Comparison of ENCODE assay signal across 8 mouse cellular contexts in genomic region chr9:82974187-82974861, GRCm38 (mm10). TPM values are rescaled to one million over a fixed set of nuclear protein-coding genes. Genes with fewer than 3 reads are reported as not detected.
DNase-seq lines count a peak whose midpoint lies in the region; ATAC-seq and TF ChIP-seq lines count a peak whose summit lies in the region.

No protein-coding gene starts in this region.

- peaks cover 37% of the 10 kb centered on the region for H3K79me2 ChIP-seq in CH12.LX (replicated peaks; ENCODE audit: control insufficient read depth, extremely low read depth, insufficient read depth, poor library complexity, severe bottlenecking)

- in situ Hi-C loops in CH12.LX (cut with MboI; ENCODE audit: low pct_ligation_motif_present, low pct_unique_long_range_greater_than_20kb, low sequenced_read_pairs): loop anchor here (10.0 kb wide), 1 partner anchor 140 kb away; no protein-coding TSS in a partner anchor

- H3K27me3 ChIP-seq in CH12.LX (replicated peaks): no peaks in the 10 kb centered on the region
- no peaks in the 10 kb centered on the region for H3K27me3 ChIP-seq in forebrain, embryonic 10.5 days (ENCODE audit: poor library complexity, severe bottlenecking)
- H3K27me3 ChIP-seq in heart, embryonic 15.5 days: no peaks in the 10 kb centered on the region
- no peaks in the 10 kb centered on the region for H3K27me3 ChIP-seq in liver, embryonic 14.5 days (ENCODE audit: control insufficient read depth, insufficient read depth, low read length)
- H3K27me3 ChIP-seq in stomach, embryonic 15.5 days (replicated peaks): no peaks in the 10 kb centered on the region

- peak; percentile 82 for DNase-seq in CH12.LX (ENCODE audit: extremely low read depth)
- peak; percentile 56 for DNase-seq in c-Kit-positive CD71-negative TER-119-negative erythroid progenitor cells, embryonic 14.5 days (ENCODE audit: low read depth)
- DNase-seq in forebrain, embryonic 10.5 days (ENCODE audit: extremely low spot score, low spot score): peak; percentile 87
- peak; percentile 88 to 95 for DNase-seq in kidney, postnatal 25 days
- peak; percentile 67 to 77 (median 70) for DNase-seq in liver, embryonic 14.5 days (ENCODE audit: low read depth in 3 of 3, low spot score in 3 of 3)
- DNase-seq in neural tube, embryonic 10.5 days (ENCODE audit: extremely low spot score, low spot score): peak; percentile 87

- TF ChIP-seq RAD21 in CH12.LX (IDR thresholded peaks at IDR 0.05; ENCODE audit: low read depth, low read length): no peak

- peak; percentile 83 for ATAC-seq in heart, embryonic 15.5 days (replicated peaks; ENCODE audit: insufficient number of reproducible peaks, insufficient read depth, low FRiP score, low read depth)
- ATAC-seq in liver, embryonic 14.5 days (ENCODE audit: insufficient read depth): peak; percentile 78
- peak; percentile 86 for ATAC-seq in stomach, embryonic 15.5 days (ENCODE audit: insufficient read depth, low FRiP score, low read depth)

- TF ChIP-seq CTCF in CH12.LX (conservative IDR thresholded peaks at IDR 0.05 in 1 of 2, IDR thresholded peaks at IDR 0.05 in 1 of 2; ENCODE audit: low read depth in 2 of 2, low read length in 2 of 2): no peak
- no peak for TF ChIP-seq CTCF in liver, embryonic 14.5 days (IDR thresholded peaks at IDR 0.05; ENCODE audit: low read depth)

- WGBS in forebrain, embryonic 10.5 days: 1% methylated on average over 70 of the region's 75 CpGs
- WGBS in heart, embryonic 15.5 days: under 1% methylated on average over 66 of the region's 75 CpGs
- under 1% methylated on average over 59 of the region's 75 CpGs for WGBS in liver, embryonic 14.5 days (ENCODE audit: insufficient replicate concordance)
- WGBS in stomach, embryonic 15.5 days: under 1% methylated on average over 58 of the region's 75 CpGs

- H3K4me1 ChIP-seq in CH12.LX (ENCODE audit: control insufficient read depth in 1 of 2, insufficient read depth in 2 of 2): peaks cover 0 to 27% of the 10 kb centered on the region in 2 experiments; a peak in 2 of 4 replicates
- H3K4me1 ChIP-seq in forebrain, embryonic 10.5 days: peaks cover 36% of the 10 kb centered on the region
- H3K4me1 ChIP-seq in heart, embryonic 15.5 days (replicated peaks): peaks cover 10% of the 10 kb centered on the region
- H3K4me1 ChIP-seq in liver, embryonic 14.5 days (replicated peaks; ENCODE audit: control insufficient read depth in 2 of 2, insufficient read depth in 2 of 2, low read length in 1 of 2): peaks cover 2 to 9% of the 10 kb centered on the region in 2 experiments; a peak in 3 of 4 replicates
- H3K4me1 ChIP-seq in stomach, embryonic 15.5 days: no peaks in the 10 kb centered on the region

- TF ChIP-seq POLR2A in CH12.LX (IDR thresholded peaks at IDR 0.05; ENCODE audit: low read depth, low read length): 0 out of 2 replicates have a peak, but pooled peaks have one; percentile 30

- dilution Hi-C loops in CH12.LX (cut with MboI; ENCODE audit: extremely low pct_ligation_motif_present, extremely low pct_unique_long_range_greater_than_20kb, low sequenced_read_pairs): no loop called here

- peak overlapping the region; percentile 56 to 79 (median 77) for H3K4me3 ChIP-seq in CH12.LX (replicated peaks in 1 of 3; ENCODE audit: low read depth in 2 of 3, low read length in 2 of 3, poor library complexity in 1 of 3)
- peak overlapping the region; percentile 86 for H3K4me3 ChIP-seq in forebrain, embryonic 10.5 days
- H3K4me3 ChIP-seq in heart, embryonic 15.5 days: peak overlapping the region; percentile 68
- peak overlapping the region; percentile 77 to 86 for H3K4me3 ChIP-seq in liver, embryonic 14.5 days (ENCODE audit: insufficient read depth in 1 of 2, low read depth in 2 of 2, low read length in 2 of 2)
- peak overlapping the region; percentile 90 for H3K4me3 ChIP-seq in stomach, embryonic 15.5 days (replicated peaks)

- peaks cover 3 to 9% of the 10 kb centered on the region in 2 experiments for H3K36me3 ChIP-seq in CH12.LX (replicated peaks in 1 of 2; ENCODE audit: control insufficient read depth in 1 of 2, insufficient read depth in 1 of 2, low read length in 1 of 2)
- peaks cover 17% of the 10 kb centered on the region for H3K36me3 ChIP-seq in forebrain, embryonic 10.5 days (replicated peaks)
- no peaks in the 10 kb centered on the region for H3K36me3 ChIP-seq in heart, embryonic 15.5 days
- H3K36me3 ChIP-seq in liver, embryonic 14.5 days (replicated peaks; ENCODE audit: control insufficient read depth, insufficient read depth, low read depth): peaks cover 3% of the 10 kb centered on the region
- no peaks in the 10 kb centered on the region for H3K36me3 ChIP-seq in stomach, embryonic 15.5 days

- H3K27ac ChIP-seq in CH12.LX (ENCODE audit: insufficient read depth, low read depth): peak overlapping the region; percentile 94
- peak overlapping the region; percentile 100 for H3K27ac ChIP-seq in forebrain, embryonic 10.5 days
- H3K27ac ChIP-seq in heart, embryonic 15.5 days: peak overlapping the region; percentile 99
- peak overlapping the region; percentile 93 for H3K27ac ChIP-seq in liver, embryonic 14.5 days
- peak overlapping the region; percentile 99 for H3K27ac ChIP-seq in stomach, embryonic 15.5 days

- H3K4me2 ChIP-seq in CH12.LX (ENCODE audit: insufficient read depth, low read depth, poor library complexity, severe bottlenecking): peak overlapping the region; percentile 58
- peak overlapping the region; percentile 65 for H3K4me2 ChIP-seq in heart, embryonic 15.5 days
- H3K4me2 ChIP-seq in liver, embryonic 14.5 days (ENCODE audit: low read depth): peak overlapping the region; percentile 79
- H3K4me2 ChIP-seq in stomach, embryonic 15.5 days: peak overlapping the region; percentile 61

- H3K9ac ChIP-seq in CH12.LX (ENCODE audit: insufficient read depth, low read depth): peak overlapping the region; percentile 84
- H3K9ac ChIP-seq in heart, embryonic 15.5 days: peak overlapping the region; percentile 82
- H3K9ac ChIP-seq in liver, embryonic 14.5 days (replicated peaks): peak overlapping the region; percentile 97
- H3K9ac ChIP-seq in stomach, embryonic 15.5 days: peak overlapping the region; percentile 92

- no peaks in the 10 kb centered on the region for H3K9me3 ChIP-seq in CH12.LX (replicated peaks; ENCODE audit: low read length)
- H3K9me3 ChIP-seq in forebrain, embryonic 10.5 days: no peaks in the 10 kb centered on the region
- H3K9me3 ChIP-seq in heart, embryonic 15.5 days (replicated peaks): no peaks in the 10 kb centered on the region
- no peaks in the 10 kb centered on the region for H3K9me3 ChIP-seq in liver, embryonic 14.5 days (ENCODE audit: control insufficient read depth, low read length)
- H3K9me3 ChIP-seq in stomach, embryonic 15.5 days: no peaks in the 10 kb centered on the region

- no peak for TF ChIP-seq EP300 in CH12.LX (IDR thresholded peaks at IDR 0.05; ENCODE audit: low read length)
- no peak for TF ChIP-seq EP300 in liver, embryonic 14.5 days (IDR thresholded peaks at IDR 0.05; ENCODE audit: low read depth)

TF ChIP-seq in CH12.LX, 34 proteins besides CTCF, POLR2A, EP300 and RAD21:
- no peak for TF ChIP-seq KAT2A (IDR thresholded peaks at IDR 0.05; ENCODE audit: insufficient replicate concordance, low read length)
- TF ChIP-seq TBP (conservative IDR thresholded peaks at IDR 0.05; ENCODE audit: low read depth, low read length): 0 out of 2 replicates have a peak, but pooled peaks have one; percentile 40
- no peak for TF ChIP-seq CHD2 (IDR thresholded peaks at IDR 0.05; ENCODE audit: low read length)
- peak; percentile 29; the same call in 1 of the 2 replicates for TF ChIP-seq SIN3A (IDR thresholded peaks at IDR 0.05; ENCODE audit: low read length)
- TF ChIP-seq NRF1 (IDR thresholded peaks at IDR 0.05; ENCODE audit: low read depth, low read length): peak; percentile 57; the same call in 1 of the 2 replicates
- TF ChIP-seq GABPA (IDR thresholded peaks at IDR 0.05; ENCODE audit: insufficient replicate concordance, low read depth, low read length): no peak
- no peak for TF ChIP-seq ZKSCAN1 (IDR thresholded peaks at IDR 0.05; ENCODE audit: borderline replicate concordance, low read depth, low read length)
- TF ChIP-seq BHLHE40 (IDR thresholded peaks at IDR 0.05; ENCODE audit: low read depth, low read length): peak; percentile 62
- TF ChIP-seq MXI1 (IDR thresholded peaks at IDR 0.05; ENCODE audit: low read depth, low read length): peak; percentile 70; the same call in 1 of the 2 replicates
- peak; percentile 49; the same call in 1 of the 2 replicates for TF ChIP-seq TCF12 (IDR thresholded peaks at IDR 0.05; ENCODE audit: low read depth, low read length)

RNA-seq across cellular contexts. Expression of gene Phip, which starts 1.0 kb away (rescaled TPM):
- total RNA-seq in CH12.LX (2012; rRNA removed): 28.8 and 32.7 TPM in 2 replicates
- total RNA-seq in CH12.LX (2014; rRNA removed): 29.8 and 36.9 TPM in 2 replicates
- polyA plus RNA-seq in CH12.LX (2012; ENCODE audit: insufficient read length, low read depth): 24.1 and 24.3 TPM in 2 replicates
- polyA plus RNA-seq in forebrain, embryonic 10.5 days (2016; fragmentation: Nextera tagmentation; extraction: Ambion mirVana): 118 and 119 TPM in 2 replicates
- 46.5 and 47.4 TPM in 2 replicates for polyA plus RNA-seq in heart, embryonic 15.5 days (2015; fragmentation: Nextera tagmentation; extraction: Ambion mirVana)
- polyA plus RNA-seq in liver, embryonic 14.5 days (2012; rRNA removed): 2.5 and 3.5 TPM in 2 replicates
- polyA plus RNA-seq in liver, embryonic 14.5 days (2014; fragmentation: Nextera tagmentation; extraction: Ambion mirVana): 17.2 and 17.7 TPM in 2 replicates
- 63.6 and 66.0 TPM in 2 replicates for polyA plus RNA-seq in stomach, embryonic 15.5 days (2015; fragmentation: Nextera tagmentation; extraction: Ambion mirVana)

Comparison
In these comparisons a context has a peak if more than half of its experiments do, and no peak if none do; other contexts are left out.
1. Peak in every context shown above with its lines: DNase-seq, ATAC-seq, H3K4me3 ChIP-seq and H3K27ac ChIP-seq.